In genomic region chr15:81465016-81465660, GRCm38 (mm10) we compare ENCODE assay signal across 8 mouse cellular contexts. TPM values are rescaled to one million over a fixed set of nuclear protein-coding genes. Genes with fewer than 3 reads are reported as not detected.
DNase-seq lines count a peak whose midpoint lies in the region; ATAC-seq and TF ChIP-seq lines count a peak whose summit lies in the region.

No protein-coding gene starts in this region.

- WGBS in cerebellum, adult 2 months = 73% methylated on average over 12 of the region's 12 CpGs
- 77% methylated on average over 12 of the region's 12 CpGs for WGBS in limb, embryonic 12.5 days
- WGBS in stomach, embryonic 15.5 days = 71% methylated on average over 12 of the region's 12 CpGs

- peak in 1 of 2 experiments; percentile 9 for DNase-seq in cerebellum, adult 2 months
- no peak for DNase-seq in cerebellum, adult 18-20 months
- DNase-seq in testis, postnatal 14 days (ENCODE audit: low spot score) = no peak
- no peak for DNase-seq in layer of hippocampus, postnatal 25 days (ENCODE audit: extremely low spot score in 1 of 2, low spot score in 1 of 2)
- no peak for DNase-seq in gastrocnemius, postnatal 25 days

- no peaks in the 10 kb centered on the region for H3K36me3 ChIP-seq in testis, adult 2 months (ENCODE audit: control insufficient read depth, insufficient read depth, low read length)
- H3K36me3 ChIP-seq in limb, embryonic 12.5 days = peaks cover 20% of the 10 kb centered on the region
- 0 out of 2 replicates have a peak, but pooled peaks cover 4% of the 10 kb centered on the region for H3K36me3 ChIP-seq in stomach, embryonic 15.5 days

- H3K4me3 ChIP-seq in cerebellum, adult 2 months (replicated peaks; ENCODE audit: insufficient read depth, low read depth, low read length) = peak overlapping the region; percentile 94
- peak overlapping the region; percentile 91; the same call in 1 of the 2 replicates for H3K4me3 ChIP-seq in testis, adult 2 months (ENCODE audit: control insufficient read depth, low read depth, low read length)
- peak overlapping the region; percentile 71 for H3K4me3 ChIP-seq in limb, embryonic 12.5 days (replicated peaks)
- peak overlapping the region; percentile 67 for H3K4me3 ChIP-seq in stomach, embryonic 15.5 days (replicated peaks)

- H3K27me3 ChIP-seq in cerebellum, adult 2 months (ENCODE audit: control insufficient read depth, insufficient read depth, low read length) = no peaks in the 10 kb centered on the region
- no peaks in the 10 kb centered on the region for H3K27me3 ChIP-seq in testis, adult 2 months (ENCODE audit: control insufficient read depth, insufficient read depth, low read length)
- no peaks in the 10 kb centered on the region for H3K27me3 ChIP-seq in limb, embryonic 12.5 days
- H3K27me3 ChIP-seq in stomach, embryonic 15.5 days (replicated peaks) = no peaks in the 10 kb centered on the region

- peak overlapping the region; percentile 79 for H3K9ac ChIP-seq in limb, embryonic 12.5 days (replicated peaks)
- H3K9ac ChIP-seq in stomach, embryonic 15.5 days = peak overlapping the region; percentile 51; the same call in 1 of the 2 replicates

- H3K27ac ChIP-seq in cerebellum, adult 2 months (ENCODE audit: insufficient read depth, low read length) = peak overlapping the region; percentile 82; the same call in 1 of the 2 replicates
- peak overlapping the region; percentile 89 for H3K27ac ChIP-seq in testis, adult 2 months (ENCODE audit: control insufficient read depth, insufficient read depth, low read depth, low read length)
- H3K27ac ChIP-seq in limb, embryonic 12.5 days = peak overlapping the region; percentile 86
- H3K27ac ChIP-seq in stomach, embryonic 15.5 days = peak overlapping the region; percentile 92

- H3K9me3 ChIP-seq in limb, embryonic 12.5 days = peaks cover 10% of the 10 kb centered on the region; the same call in 1 of the 2 replicates
- no peaks in the 10 kb centered on the region for H3K9me3 ChIP-seq in stomach, embryonic 15.5 days

- TF ChIP-seq CTCF in cerebellum, adult 2 months (IDR thresholded peaks at IDR 0.05; ENCODE audit: borderline replicate concordance, insufficient read depth, low read depth, low read length) = no peak
- no peak for TF ChIP-seq CTCF in testis, adult 2 months (IDR thresholded peaks at IDR 0.05; ENCODE audit: control insufficient read depth, insufficient read depth, insufficient replicate concordance, low read depth, low read length)

- TF ChIP-seq POLR2A in cerebellum, adult 2 months (IDR thresholded peaks at IDR 0.05; ENCODE audit: borderline replicate concordance, insufficient read depth, low read length) = no peak
- no peak for TF ChIP-seq POLR2A in testis, adult 2 months (IDR thresholded peaks at IDR 0.05; ENCODE audit: control insufficient read depth, low read depth, low read length)

- no peak for ATAC-seq in limb, embryonic 12.5 days (ENCODE audit: insufficient number of reproducible peaks, insufficient read depth, low FRiP score, low TSS enrichment, low read depth)
- no peak for ATAC-seq in stomach, embryonic 15.5 days (ENCODE audit: insufficient read depth, low FRiP score, low read depth)

- H3K4me1 ChIP-seq in cerebellum, adult 2 months (ENCODE audit: control insufficient read depth, insufficient read depth, low read length) = no peaks in the 10 kb centered on the region; the same call in 1 of the 2 replicates
- H3K4me1 ChIP-seq in testis, adult 2 months (ENCODE audit: control insufficient read depth, insufficient read depth, low read length) = no peaks in the 10 kb centered on the region; the same call in 1 of the 2 replicates
- peaks cover 13% of the 10 kb centered on the region for H3K4me1 ChIP-seq in limb, embryonic 12.5 days (replicated peaks)
- H3K4me1 ChIP-seq in stomach, embryonic 15.5 days = peaks cover 13% of the 10 kb centered on the region

- peak overlapping the region; percentile 68 for H3K4me2 ChIP-seq in limb, embryonic 12.5 days
- peak overlapping the region; percentile 78 for H3K4me2 ChIP-seq in stomach, embryonic 15.5 days

RNA-seq across cellular contexts. Expression of gene Rbx1, which starts 1.0 kb away (rescaled TPM):
- 211 and 222 TPM in 2 replicates for polyA plus RNA-seq in cerebellum, adult 2 months (2012; rRNA removed)
- polyA plus RNA-seq in testis, adult 2 months (2012; rRNA removed) = 51.1 and 55.3 TPM in 2 replicates
- polyA plus RNA-seq in limb, embryonic 12.5 days (2016; fragmentation: Nextera tagmentation; extraction: Ambion mirVana) = 559 TPM in 2 replicates
- 451 and 486 TPM in 2 replicates for polyA plus RNA-seq in stomach, embryonic 15.5 days (2015; fragmentation: Nextera tagmentation; extraction: Ambion mirVana)
- total RNA-seq in layer of hippocampus, postnatal 25 days (2021) = 100 to 1,000 TPM; 124 to 153 TPM
- total RNA-seq in gastrocnemius, postnatal 25 days (2021) = 100 to 1,000 TPM in 1 of 2 experiments, 10 to 100 TPM in 1; 97.2 to 104 TPM

RNA-seq across cellular contexts. Expression of gene Dnajb7, which starts 57.0 kb away (rescaled TPM):
- polyA plus RNA-seq in cerebellum, adult 2 months (2012; rRNA removed) = 0.07 TPM in 1 of 2 replicates, not detected in the other
- 62.7 and 75.2 TPM in 2 replicates for polyA plus RNA-seq in testis, adult 2 months (2012; rRNA removed)
- 2.8 and 3.4 TPM in 2 replicates for polyA plus RNA-seq in limb, embryonic 12.5 days (2016; fragmentation: Nextera tagmentation; extraction: Ambion mirVana)
- polyA plus RNA-seq in stomach, embryonic 15.5 days (2015; fragmentation: Nextera tagmentation; extraction: Ambion mirVana) = 1.8 and 2.1 TPM in 2 replicates
- not detected for total RNA-seq in layer of hippocampus, postnatal 25 days (2021)
- total RNA-seq in gastrocnemius, postnatal 25 days (2021) = not detected

Comparison
In these comparisons a context has a peak if more than half of its experiments do, and no peak if none do; other contexts are left out.
1. RNA of gene Dnajb7, which starts 57.0 kb away (polyA plus RNA-seq): 62.7 to 75.2 TPM in testis, adult 2 months; 2.8 to 3.4 TPM in limb, embryonic 12.5 days, 1.8 to 2.1 TPM in stomach, embryonic 15.5 days and 0.07 TPM in cerebellum, adult 2 months; every median in the first group is over 10 times any median in the second.
2. Peak in every context shown above with its lines, with median percentiles within 50 percentile points of each other: H3K27ac ChIP-seq and H3K4me3 ChIP-seq.